16 mouse cellular contexts compared by ENCODE assay signal in the genomic region with DNA sequence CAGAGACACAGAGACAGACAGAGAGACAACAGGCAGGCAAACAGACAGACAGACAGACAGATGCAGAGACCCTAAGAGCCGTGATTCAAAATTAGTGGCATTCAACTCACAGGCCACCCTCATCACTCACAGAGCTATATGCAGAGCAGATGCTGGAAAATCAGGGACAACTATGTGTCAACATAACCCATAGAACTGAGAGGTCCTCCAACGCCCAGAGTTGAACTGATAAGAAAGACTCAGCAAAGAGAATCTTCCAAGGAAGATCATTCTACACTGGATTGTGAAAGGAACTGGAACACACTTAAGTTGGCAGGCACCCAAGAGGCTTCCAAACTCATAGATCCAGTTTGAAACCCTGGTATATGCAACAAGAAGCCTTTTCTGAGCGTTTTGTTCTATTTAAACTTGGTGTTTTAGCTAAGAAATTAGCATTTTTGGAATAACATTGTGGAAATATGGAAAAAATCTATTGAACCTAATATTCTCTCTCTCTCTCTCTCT.
"Had no signal": no experiment of that assay in that cellular context is flagged by ENCODE, and none has a peak within 500 bp of the region (broad histone marks: within the 10 kb centered on the region; RNA-seq: fewer than 3 reads in every experiment).

No protein-coding gene starts in this region.

- H3K36me3 ChIP-seq: kidney, embryonic 15.5 days; liver, embryonic 15.5 days; midbrain, embryonic 15.5 days; neural tube, embryonic 12.5 days; stomach, embryonic 15.5 days had no signal

- H3K4me1 ChIP-seq: kidney, embryonic 15.5 days; liver, embryonic 15.5 days; midbrain, embryonic 15.5 days; neural tube, embryonic 12.5 days; stomach, embryonic 15.5 days had no signal

- DNase-seq: kidney, adult 2 months; kidney, postnatal 14 days; retina, postnatal 1 day; thymus, adult 2 months; thymus, postnatal 36 days had no signal

- H3K9me3 ChIP-seq: kidney, embryonic 15.5 days; liver, embryonic 15.5 days; megakaryocyte, embryonic 14.5 days; midbrain, embryonic 15.5 days; neural tube, embryonic 12.5 days; stomach, embryonic 15.5 days had no signal

- H3K27ac ChIP-seq: kidney, embryonic 15.5 days; left cerebral cortex, adult 2 months; liver, embryonic 15.5 days; macrophage; midbrain, embryonic 15.5 days; neural tube, embryonic 12.5 days; stomach, embryonic 15.5 days had no signal

- H3K27me3 ChIP-seq: liver, embryonic 15.5 days; midbrain, embryonic 15.5 days; neural tube, embryonic 12.5 days; stomach, embryonic 15.5 days had no signal

- ATAC-seq: intestine, embryonic 16.5 days; midbrain, embryonic 15.5 days had no signal

- H3K4me2 ChIP-seq: kidney, embryonic 15.5 days; liver, embryonic 11.5 days; liver, embryonic 15.5 days; midbrain, embryonic 11.5 days; midbrain, embryonic 15.5 days; neural tube, embryonic 12.5 days; stomach, embryonic 15.5 days had no signal

- H3K9ac ChIP-seq: kidney, embryonic 15.5 days; liver, embryonic 15.5 days; midbrain, embryonic 15.5 days; neural tube, embryonic 12.5 days; stomach, embryonic 15.5 days had no signal

- H3K4me3 ChIP-seq: kidney, embryonic 15.5 days; left cerebral cortex, adult 2 months; liver, embryonic 15.5 days; megakaryocyte, embryonic 14.5 days; midbrain, embryonic 15.5 days; neural tube, embryonic 12.5 days; stomach, embryonic 15.5 days had no signal
